Mouse (Mus musculus) lung, postnatal 0 days (tissue): ENCODE measurements around the gene Olfr49.

Source experiments
- CTCF ChIP-seq: IDR thresholded peaks from 2 replicates; pipeline ENCODE4 v1.5.1; 2016; ENCODE audit warnings: antibody characterized with exemption, mild to moderate bottlenecking
- EP300 ChIP-seq: IDR thresholded peaks from 2 replicates; pipeline ENCODE4 v1.6.1; 2016; ENCODE audit warnings: antibody characterized with exemption, mild to moderate bottlenecking, control low read depth

- no peak for TF ChIP-seq CTCF
- no peak for TF ChIP-seq EP300
Observed at GRCm38 (mm10) chr14:54228933-54229713, 55.6 kb downstream of the Olfr49 start.
